Mouse (Mus musculus) bone marrow, adult 2 months (tissue): ENCODE results near the gene Itga5. TPM values are rescaled to one million over a fixed set of nuclear protein-coding genes. Genes with fewer than 3 reads are reported as not detected.

Experiments used
- H3K27ac ChIP-seq: fragments of 200-500 bp; 2 replicates; pipeline ENCODE4 v1.5.1; 2012; ENCODE audit warnings: low read depth, mild to moderate bottlenecking, control low read depth, inconsistent platforms, low read length; ENCODE audit not compliant: control insufficient read depth, poor library complexity, insufficient read depth
- H3K4me1 ChIP-seq: fragments of 200-500 bp; 2 replicates; pipeline ENCODE4 v1.6.1; 2011; ENCODE audit warnings: low read length; ENCODE audit not compliant: control insufficient read depth, insufficient read depth
- H3K4me3 ChIP-seq: fragments of 200-500 bp; replicated peaks from 2 replicates; pipeline ENCODE3; 2011; ENCODE audit warnings: mild to moderate bottlenecking, low read depth, low read length, control low read depth; ENCODE audit not compliant: control insufficient read depth
- CTCF ChIP-seq: fragments of 200-500 bp; IDR thresholded peaks from 2 replicates; pipeline ENCODE4 v1.5.1; 2011; ENCODE audit warnings: low read length, control low read depth; ENCODE audit not compliant: control insufficient read depth, insufficient read depth
- POLR2A ChIP-seq: fragments of 200-500 bp; IDR thresholded peaks from 2 replicates; pipeline ENCODE4 v1.6.1; 2011; ENCODE audit warnings: low read depth, mild to moderate bottlenecking, control low read depth, low read length, borderline replicate concordance; ENCODE audit not compliant: control insufficient read depth
- WGBS: fragments of 180-500 bp; shearing (Covaris S2); methylation state at CpG from one replicate; pipeline ENCODE4 v1.1.7; 2018; 5-methylcytosine and 5-hydroxymethylcytosine counted together
- polyA plus RNA-seq: library from polyadenylated mRNA; stranded (reverse); fragments of >200 nt; gene quantifications from 2 replicates; pipeline ENCODE4 v1.2.4, GENCODE M21; 2011; ENCODE audit warnings: low replicate concordance; ENCODE audit not compliant: missing spikeins, insufficient read depth, insufficient read length

Gene Itga5
- polyA plus RNA-seq, 1 experiment: 23.1 TPM

- Histone ChIP-seq H3K27ac (no peak overlapping the region), H3K4me1 (no peaks in the 10 kb centered on the region), H3K4me3 (no peak overlapping the region)
- TF ChIP-seq POLR2A (no peak), CTCF (no peak)
- 34% methylated on average over 4 of the region's 4 CpGs for WGBS
Measured at GRCm38 (mm10) chr15:103340786-103341185, 25.8 kb downstream of the Itga5 start.

GRCm38 (mm10) chr15:103339961-103340337, 26.6 kb downstream of the Itga5 start, which contains the start of gene Zfp385a:
TSS of gene Zfp385a (minus strand) at chr15:103340093.
- peak within 1 kb of the TSS; percentile 65 for H3K4me3 ChIP-seq
- TF ChIP-seq POLR2A: no peak; the same call in 1 of the 2 replicates
- no peak for TF ChIP-seq CTCF
- H3K27ac ChIP-seq: no peak within 1 kb of the TSS
- H3K4me1 ChIP-seq: no peaks in the 10 kb centered on the region
- WGBS: under 1% methylated on average over 26 of the region's 26 CpGs

GRCm38 (mm10) chr15:103339166-103339960, 27.2 kb downstream of the Itga5 start:
- H3K4me1 ChIP-seq: no peaks in the 10 kb centered on the region
- 2% methylated on average over 31 of the region's 31 CpGs for WGBS
- H3K4me3 ChIP-seq: peak overlapping the region; percentile 65
- H3K27ac ChIP-seq: no peak overlapping the region
- TF ChIP-seq POLR2A (no peak), CTCF (no peak)

DNA sequence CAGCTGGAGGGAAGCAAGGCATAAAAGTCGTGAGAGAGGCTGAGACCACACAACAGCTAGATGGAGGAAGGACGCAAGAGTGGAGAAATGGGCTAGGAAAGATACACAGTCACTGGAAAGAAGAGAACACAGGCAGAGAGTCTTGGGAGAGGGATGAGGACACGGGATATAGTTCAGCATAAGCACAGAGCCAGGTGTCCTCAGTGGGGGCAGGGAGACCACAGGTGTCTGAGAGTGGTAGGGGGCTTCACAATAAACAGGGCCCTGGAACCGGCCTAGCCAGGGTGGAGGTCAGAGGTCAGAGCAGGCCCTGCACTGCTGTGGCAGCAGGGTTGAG, 27.8 kb downstream of the Itga5 start:
- no peak for TF ChIP-seq CTCF
- no peak for TF ChIP-seq POLR2A
- 45% methylated on average over 4 of the region's 4 CpGs for WGBS
- no peak overlapping the region for H3K27ac ChIP-seq
- H3K4me1 ChIP-seq: no peaks in the 10 kb centered on the region
- no peak overlapping the region for H3K4me3 ChIP-seq

GRCm38 (mm10) chr15:103336996-103337667, 29.4 kb downstream of the Itga5 start:
- WGBS: 61% methylated on average over 11 of the region's 11 CpGs
- Histone ChIP-seq H3K27ac (no peak overlapping the region), H3K4me1 (no peaks in the 10 kb centered on the region; the same call in 1 of the 2 replicates), H3K4me3 (no peak overlapping the region)
- TF ChIP-seq POLR2A (no peak), CTCF (no peak)

DNA sequence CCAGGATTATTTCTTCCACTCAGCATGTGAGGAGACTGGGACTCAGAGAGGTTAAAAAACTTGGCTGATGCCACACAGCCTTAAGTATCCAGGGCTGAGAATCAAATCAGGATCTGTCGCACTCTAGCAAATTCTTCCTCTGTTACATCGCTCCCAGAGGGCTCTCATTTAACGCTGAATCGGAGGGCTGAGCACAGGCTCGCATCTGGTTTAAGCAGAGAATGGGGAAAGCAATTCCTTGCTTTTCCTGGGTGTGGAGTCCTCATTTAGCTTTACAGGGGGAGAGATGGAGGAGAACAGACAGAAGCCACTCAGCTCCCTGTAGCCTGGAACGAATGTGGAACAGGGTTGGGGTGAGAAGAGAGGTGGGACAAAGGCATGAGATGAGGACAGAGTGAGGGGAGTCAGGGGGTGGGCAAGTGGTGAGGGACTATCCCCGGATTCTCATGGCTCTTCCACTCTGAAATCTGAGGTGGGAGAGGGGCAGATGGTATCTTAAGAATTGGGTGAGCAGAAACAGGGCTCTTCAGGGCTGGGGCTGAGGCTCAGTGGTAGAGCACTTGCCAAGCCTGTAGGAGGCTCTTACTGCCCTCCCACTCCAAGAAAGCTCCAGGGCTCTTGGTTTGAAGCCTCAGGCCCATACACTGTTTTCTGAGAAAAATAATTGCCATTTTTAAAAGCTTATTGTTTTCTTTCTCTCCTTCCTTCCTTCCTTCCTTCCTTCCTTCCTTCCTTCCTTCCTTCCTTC, 30.9 kb downstream of the Itga5 start:
- H3K4me3 ChIP-seq: no peak overlapping the region
- 77% methylated on average over 7 of the region's 7 CpGs for WGBS
- no peaks in the 10 kb centered on the region; the same call in 1 of the 2 replicates for H3K4me1 ChIP-seq
- H3K27ac ChIP-seq: no peak overlapping the region
- no peak for TF ChIP-seq CTCF
- TF ChIP-seq POLR2A: no peak

GRCm38 (mm10) chr15:103335040-103335439, 31.5 kb downstream of the Itga5 start:
- no peaks in the 10 kb centered on the region; the same call in 1 of the 2 replicates for H3K4me1 ChIP-seq
- WGBS: 70% methylated on average over 3 of the region's 3 CpGs
- no peak overlapping the region for H3K4me3 ChIP-seq
- H3K27ac ChIP-seq: no peak overlapping the region
- no peak for TF ChIP-seq CTCF
- no peak for TF ChIP-seq POLR2A

DNA sequence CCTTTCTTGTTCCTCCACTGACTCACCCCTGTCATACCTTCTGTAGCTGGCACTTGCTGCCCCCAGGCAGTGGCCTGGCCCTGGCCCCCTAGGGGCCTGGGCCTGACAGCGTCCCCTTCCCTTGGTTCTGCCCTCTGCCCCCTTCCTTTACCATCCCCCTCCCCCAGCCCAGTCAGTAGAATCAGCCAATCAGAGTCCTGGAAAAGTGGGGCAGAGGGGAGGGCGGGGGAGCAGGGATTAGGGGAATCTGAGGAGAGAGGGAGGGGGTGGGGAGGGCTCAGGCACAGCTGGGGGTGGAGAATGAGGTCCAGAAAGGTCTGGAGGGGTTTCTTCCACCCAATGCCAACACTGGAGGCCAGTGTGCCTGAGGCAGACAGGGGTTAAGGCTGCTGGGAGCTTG, 32.4 kb downstream of the Itga5 start:
- 68% methylated on average over 2 of the region's 2 CpGs for WGBS
- no peaks in the 10 kb centered on the region; the same call in 1 of the 2 replicates for H3K4me1 ChIP-seq
- TF ChIP-seq CTCF (no peak), POLR2A (no peak)
- no peak overlapping the region for H3K4me3 ChIP-seq
- H3K27ac ChIP-seq: peak overlapping the region; percentile 66
